Mouse (Mus musculus) heart, embryonic 10.5 days (tissue): ENCODE results near the gene Kif5c. TPM values are rescaled to one million over a fixed set of nuclear protein-coding genes. Genes with fewer than 3 reads are reported as not detected.

Experiments used
- DNase-seq: peaks from one replicate; pipeline ENCODE4 v3.0.0-alpha.2; 2017; ENCODE audit warnings: low spot score
- H3K27ac ChIP-seq: fragments of 300-500 bp; sonication (generic); 2 replicates; pipeline ENCODE4 v1.5.1; 2016; ENCODE audit warnings: mild to moderate bottlenecking
- H3K27me3 ChIP-seq: fragments of 300-500 bp; sonication (generic); 2 replicates; pipeline ENCODE4 v1.6.1; 2016; ENCODE audit warnings: mild to moderate bottlenecking; ENCODE audit not compliant: poor library complexity, insufficient read depth, severe bottlenecking
- H3K36me3 ChIP-seq: fragments of 300-500 bp; sonication (generic); 2 replicates; pipeline ENCODE4 v1.6.1; 2016; ENCODE audit warnings: mild to moderate bottlenecking, moderate library complexity
- H3K4me1 ChIP-seq: fragments of 300-500 bp; sonication (generic); 2 replicates; pipeline ENCODE4 v1.6.1; 2016; ENCODE audit warnings: mild to moderate bottlenecking
- H3K4me3 ChIP-seq: fragments of 300-500 bp; sonication (generic); 2 replicates; pipeline ENCODE4 v1.5.1; 2016; ENCODE audit warnings: mild to moderate bottlenecking, moderate library complexity
- H3K9me3 ChIP-seq: fragments of 300-500 bp; sonication (generic); 2 replicates; pipeline ENCODE4 v1.6.1; 2016; ENCODE audit warnings: mild to moderate bottlenecking, moderate library complexity
- WGBS: fragments of 180-500 bp; shearing (Covaris S2); methylation state at CpG from one replicate; pipeline ENCODE4 v1.1.7; 2016; 5-methylcytosine and 5-hydroxymethylcytosine counted together
- polyA plus RNA-seq: library from polyadenylated mRNA; unstranded; fragments of >200 nt; fragmentation: Nextera tagmentation; extraction: Ambion mirVana; gene quantifications from 2 replicates; pipeline ENCODE4 v1.2.1, GENCODE M21; 2016

Gene Kif5c
- polyA plus RNA-seq, 1 experiment from 2014 or later, result 4.3 TPM

- H3K27me3 ChIP-seq, result no peaks in the 10 kb centered on the region
- no peaks in the 10 kb centered on the region for H3K9me3 ChIP-seq
- no peak for DNase-seq
- H3K27ac ChIP-seq, result no peak overlapping the region
- no peaks in the 10 kb centered on the region for H3K36me3 ChIP-seq
- WGBS, result 82% methylated on average over 14 of the region's 14 CpGs
- no peak overlapping the region for H3K4me3 ChIP-seq
- peaks cover 57% of the 10 kb centered on the region for H3K4me1 ChIP-seq
Measured at GRCm38 (mm10) chr2:49748628-49749342, 129.7 kb downstream of the Kif5c start.

- no peak for DNase-seq
- H3K9me3 ChIP-seq, result no peaks in the 10 kb centered on the region
- 55% methylated on average over 11 of the region's 11 CpGs for WGBS
- H3K4me1 ChIP-seq, result peaks cover 46% of the 10 kb centered on the region
- H3K27ac ChIP-seq, result no peak overlapping the region; the same call in 1 of the 2 replicates
- no peak overlapping the region for H3K4me3 ChIP-seq
- no peaks in the 10 kb centered on the region for H3K36me3 ChIP-seq
- H3K27me3 ChIP-seq, result no peaks in the 10 kb centered on the region
Measured at GRCm38 (mm10) chr2:49749730-49750576, 130.9 kb downstream of the Kif5c start.

GRCm38 (mm10) chr2:49751544-49752210 is 132.6 kb downstream of the Kif5c start:
- H3K4me1 ChIP-seq, result peaks cover 33% of the 10 kb centered on the region
- no peak overlapping the region for H3K4me3 ChIP-seq
- no peak overlapping the region for H3K27ac ChIP-seq
- H3K27me3 ChIP-seq, result no peaks in the 10 kb centered on the region
- no peaks in the 10 kb centered on the region for H3K36me3 ChIP-seq
- no peak for DNase-seq
- 79% methylated on average over 10 of the region's 10 CpGs for WGBS
- H3K9me3 ChIP-seq, result no peaks in the 10 kb centered on the region

GRCm38 (mm10) chr2:49752211-49752607 is 133.1 kb downstream of the Kif5c start:
- Histone ChIP-seq H3K27me3 (no peaks in the 10 kb centered on the region), H3K27ac (no peak overlapping the region), H3K4me3 (no peak overlapping the region), H3K36me3 (no peaks in the 10 kb centered on the region), H3K9me3 (no peaks in the 10 kb centered on the region), H3K4me1 (peaks cover 28% of the 10 kb centered on the region)
- DNase-seq, result no peak
- WGBS, result 89% methylated on average over 8 of the region's 8 CpGs

- no peak for DNase-seq
- no peak overlapping the region for H3K27ac ChIP-seq
- H3K4me1 ChIP-seq, result peaks cover 21% of the 10 kb centered on the region
- H3K9me3 ChIP-seq, result no peaks in the 10 kb centered on the region
- 84% methylated on average over 3 of the region's 3 CpGs for WGBS
- H3K4me3 ChIP-seq, result no peak overlapping the region
- H3K36me3 ChIP-seq, result no peaks in the 10 kb centered on the region
- no peaks in the 10 kb centered on the region for H3K27me3 ChIP-seq
Measured at GRCm38 (mm10) chr2:49753062-49753461, 134.0 kb downstream of the Kif5c start.

- H3K27ac ChIP-seq, result no peak overlapping the region
- H3K4me1 ChIP-seq, result peaks cover 15% of the 10 kb centered on the region
- H3K4me3 ChIP-seq, result no peak overlapping the region
- no peaks in the 10 kb centered on the region for H3K9me3 ChIP-seq
- DNase-seq, result no peak
- 53% methylated on average over 2 of the region's 2 CpGs for WGBS
- H3K36me3 ChIP-seq, result no peaks in the 10 kb centered on the region
- H3K27me3 ChIP-seq, result no peaks in the 10 kb centered on the region
Measured at GRCm38 (mm10) chr2:49755054-49755453, 136.0 kb downstream of the Kif5c start.

- Histone ChIP-seq H3K27ac (no peak overlapping the region), H3K4me1 (no peaks in the 10 kb centered on the region)
- WGBS, result 88% methylated on average over 7 of the region's 7 CpGs
Measured at GRCm38 (mm10) chr2:49757616-49758015, 138.5 kb downstream of the Kif5c start.

GRCm38 (mm10) chr2:49764331-49764946 is 145.3 kb downstream of the Kif5c start:
- 49% methylated on average over 7 of the region's 7 CpGs for WGBS
- Histone ChIP-seq H3K4me1 (no peaks in the 10 kb centered on the region), H3K27ac (no peak overlapping the region), H3K9me3 (no peaks in the 10 kb centered on the region), H3K36me3 (no peaks in the 10 kb centered on the region), H3K4me3 (no peak overlapping the region), H3K27me3 (no peaks in the 10 kb centered on the region)
- no peak for DNase-seq

More at GRCm38 (mm10) chr2:49757616-49758015, 138.5 kb downstream of the Kif5c start:
- H3K9me3 ChIP-seq, result no peaks in the 10 kb centered on the region
- H3K27me3 ChIP-seq, result no peaks in the 10 kb centered on the region
- H3K4me3 ChIP-seq, result no peak overlapping the region
- no peak for DNase-seq
- no peaks in the 10 kb centered on the region for H3K36me3 ChIP-seq

GRCm38 (mm10) chr2:49768916-49769315 is 149.8 kb downstream of the Kif5c start:
- Histone ChIP-seq H3K36me3 (no peaks in the 10 kb centered on the region), H3K4me3 (no peak overlapping the region)
- WGBS, result 74% methylated on average over 2 of the region's 2 CpGs

GRCm38 (mm10) chr2:49770440-49770839 is 151.3 kb downstream of the Kif5c start:
- Histone ChIP-seq H3K27ac (no peak overlapping the region), H3K4me1 (peaks cover 7% of the 10 kb centered on the region; the same call in 1 of the 2 replicates), H3K4me3 (no peak overlapping the region), H3K27me3 (no peaks in the 10 kb centered on the region), H3K36me3 (no peaks in the 10 kb centered on the region), H3K9me3 (no peaks in the 10 kb centered on the region)
- WGBS, result 76% methylated on average over 5 of the region's 5 CpGs
- DNase-seq, result no peak

More at GRCm38 (mm10) chr2:49768916-49769315, 149.8 kb downstream of the Kif5c start:
- Histone ChIP-seq H3K27ac (no peak overlapping the region), H3K9me3 (no peaks in the 10 kb centered on the region), H3K27me3 (no peaks in the 10 kb centered on the region), H3K4me1 (peaks cover 7% of the 10 kb centered on the region; the same call in 1 of the 2 replicates)
- no peak for DNase-seq

GRCm38 (mm10) chr2:49771172-49771571 is 152.1 kb downstream of the Kif5c start:
- WGBS, result 72% methylated on average over 11 of the region's 11 CpGs
- H3K27me3 ChIP-seq, result no peaks in the 10 kb centered on the region
- H3K9me3 ChIP-seq, result no peaks in the 10 kb centered on the region
- peaks cover 7% of the 10 kb centered on the region; the same call in 1 of the 2 replicates for H3K4me1 ChIP-seq
- H3K36me3 ChIP-seq, result no peaks in the 10 kb centered on the region
- no peak overlapping the region for H3K4me3 ChIP-seq
- H3K27ac ChIP-seq, result no peak overlapping the region
- no peak for DNase-seq

GRCm38 (mm10) chr2:49773194-49773931 is 154.3 kb downstream of the Kif5c start:
- H3K9me3 ChIP-seq, result no peaks in the 10 kb centered on the region
- no peak for DNase-seq

More at GRCm38 (mm10) chr2:49773194-49773931, 154.3 kb downstream of the Kif5c start:
- Histone ChIP-seq H3K4me1 (peaks cover 16% of the 10 kb centered on the region; the same call in 1 of the 2 replicates), H3K27ac (no peak overlapping the region), H3K36me3 (no peaks in the 10 kb centered on the region), H3K4me3 (no peak overlapping the region), H3K27me3 (no peaks in the 10 kb centered on the region)
- WGBS, result 80% methylated on average over 10 of the region's 10 CpGs
